Mouse (Mus musculus) heart, adult 2 months (tissue): ENCODE measurements around the gene Scgb3a1. TPM values are rescaled to one million over a fixed set of nuclear protein-coding genes. Genes with fewer than 3 reads are reported as not detected.

Experiments
- DNase-seq, 2 experiments: peaks; one replicate each; pipeline ENCODE4 v3.0.0; 2021
- H3K27ac ChIP-seq: fragments of 200-600 bp; 2 replicates; pipeline ENCODE4 v1.8.1; 2022
- H3K27me3 ChIP-seq: fragments of 200-500 bp; 2 replicates; pipeline ENCODE4 v1.6.1; 2012; ENCODE audit warnings: mild to moderate bottlenecking, low read length, inconsistent platforms, mixed read lengths; ENCODE audit not compliant: control insufficient read depth, insufficient read depth
- H3K36me3 ChIP-seq: fragments of 200-500 bp; 2 replicates; pipeline ENCODE4 v1.6.1; 2012; ENCODE audit warnings: low read length, inconsistent platforms; ENCODE audit not compliant: control insufficient read depth, insufficient read depth
- H3K4me1 ChIP-seq: fragments of 200-500 bp; 2 replicates; pipeline ENCODE4 v1.6.1; 2011; ENCODE audit warnings: low read length; ENCODE audit not compliant: control insufficient read depth, insufficient read depth
- H3K4me3 ChIP-seq: fragments of 200-600 bp; 2 replicates; pipeline ENCODE4 v1.8.1; 2022
- H3K79me2 ChIP-seq: fragments of 200-500 bp; replicated peaks from 2 replicates; pipeline ENCODE4 v1.6.1; 2012; ENCODE audit warnings: mild to moderate bottlenecking, inconsistent platforms, low read length, moderate library complexity, mixed read lengths; ENCODE audit not compliant: control insufficient read depth, insufficient read depth
- H3K9ac ChIP-seq: fragments of 200-500 bp; 2 replicates; pipeline ENCODE4 v1.6.1; 2012; ENCODE audit warnings: low read depth, mild to moderate bottlenecking, control low read depth, inconsistent platforms, low read length, mixed read lengths
- CTCF ChIP-seq: fragments of 200-600 bp; IDR thresholded peaks from 2 replicates; pipeline ENCODE4 v1.8.1; 2022; ENCODE audit warnings: antibody characterized with exemption, mild to moderate bottlenecking, moderate library complexity
- EP300 ChIP-seq: fragments of 200-500 bp; IDR thresholded peaks from 2 replicates; pipeline ENCODE4 v1.6.1; 2011; ENCODE audit warnings: low read depth, low read length, control low read depth; ENCODE audit not compliant: insufficient read depth
- POLR2A ChIP-seq: fragments of 200-500 bp; IDR thresholded peaks from 2 replicates; pipeline ENCODE4 v1.6.1; 2011; ENCODE audit warnings: mild to moderate bottlenecking, low read depth, low read length, control low read depth; ENCODE audit not compliant: insufficient read depth
- WGBS: fragments of 180-500 bp; shearing (Covaris S2); methylation state at CpG from one replicate; pipeline ENCODE4 v1.1.7; 2018; 5-methylcytosine and 5-hydroxymethylcytosine counted together
- intact Hi-C: fragments of 180-260 bp; cut with DNase I; formaldehyde crosslinking; loops from one replicate; pipeline ENCODE4 v1.15.1; 2025
- polyA plus RNA-seq: library from polyadenylated mRNA; depleted of rRNA; stranded (reverse); fragments of >200 nt; gene quantifications from 2 replicates; pipeline ENCODE4 v1.2.3, GENCODE M21; 2012
- total RNA-seq, 2 experiments: library from RNA; stranded (reverse); gene quantifications; 2 replicates each; pipeline ENCODE4 v1.2.3; 2021

Gene Scgb3a1
- total and polyA plus RNA-seq, 3 experiments: 0.52 to 709 (median 0.86) TPM

DNA sequence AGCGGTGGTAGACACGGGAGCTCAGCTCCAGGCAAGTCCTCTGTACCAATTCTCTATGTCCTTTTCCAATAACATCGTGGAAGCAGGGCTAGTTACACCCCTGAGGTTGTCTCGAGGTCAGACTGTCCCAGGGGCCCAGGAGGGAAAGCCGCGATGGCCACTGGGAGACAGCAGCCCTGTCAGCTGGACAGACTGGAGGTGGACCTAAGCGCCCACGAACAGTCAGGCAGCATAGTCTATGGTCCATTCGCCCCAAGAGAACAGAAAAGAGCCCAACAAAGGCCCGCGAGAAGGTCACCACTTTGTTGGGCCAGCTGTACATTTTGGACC is 10.4 kb upstream of the Scgb3a1 start:
- WGBS: 20% methylated on average over 11 of the region's 11 CpGs
- no peak overlapping the region for H3K9ac ChIP-seq
- no peaks in the 10 kb centered on the region for H3K36me3 ChIP-seq
- intact Hi-C loops: loop anchor here (2.0 kb wide), 3 partner anchors 60 to 194 kb away; partner anchors contain the start of genes Cnot6 and Mapk9
- no peaks in the 10 kb centered on the region for H3K79me2 ChIP-seq
- DNase-seq: no peak
- H3K4me3 ChIP-seq: peak overlapping the region; percentile 32; the same call in 1 of the 2 replicates
- peaks cover 2% of the 10 kb centered on the region for H3K4me1 ChIP-seq
- H3K27me3 ChIP-seq: no peaks in the 10 kb centered on the region
- TF ChIP-seq POLR2A: no peak
- TF ChIP-seq EP300: no peak
- TF ChIP-seq CTCF: no peak
- H3K27ac ChIP-seq: no peak overlapping the region

- Histone ChIP-seq H3K27ac (no peak overlapping the region), H3K27me3 (no peaks in the 10 kb centered on the region), H3K4me1 (peaks cover 14% of the 10 kb centered on the region), H3K9ac (no peak overlapping the region), H3K4me3 (no peak overlapping the region), H3K36me3 (no peaks in the 10 kb centered on the region), H3K79me2 (no peaks in the 10 kb centered on the region)
- TF ChIP-seq POLR2A: no peak
- DNase-seq: no peak
- WGBS: 94% methylated on average over 5 of the region's 5 CpGs
- intact Hi-C loops: no loop called here
Measured at GRCm38 (mm10) chr11:49654651-49655050, 8.8 kb upstream of the Scgb3a1 start.

DNA sequence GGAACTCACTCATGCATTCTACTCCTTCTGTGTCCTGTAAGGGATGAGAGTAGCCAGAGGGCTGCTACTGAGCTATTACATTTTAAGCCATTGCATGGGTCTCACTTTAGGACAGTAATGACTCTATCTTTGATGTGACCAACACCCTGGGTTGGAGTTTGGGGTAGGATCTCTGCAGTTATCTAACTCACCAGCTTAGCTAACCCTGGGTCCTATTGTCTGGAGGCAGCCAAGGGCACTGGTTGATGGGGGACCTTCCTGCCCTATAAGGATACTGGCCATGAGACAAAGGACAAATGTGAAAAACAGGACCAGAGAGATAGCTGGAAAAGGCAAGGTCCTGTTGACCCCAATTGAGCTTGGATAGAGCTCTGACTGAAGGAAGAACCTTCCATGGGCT is 7.9 kb upstream of the Scgb3a1 start:
- intact Hi-C loops: no loop called here
- Histone ChIP-seq H3K79me2 (no peaks in the 10 kb centered on the region), H3K27me3 (no peaks in the 10 kb centered on the region), H3K9ac (no peak overlapping the region), H3K27ac (no peak overlapping the region), H3K4me1 (peaks cover 14% of the 10 kb centered on the region), H3K4me3 (no peak overlapping the region), H3K36me3 (no peaks in the 10 kb centered on the region)
- no peak for DNase-seq
- TF ChIP-seq POLR2A (no peak), EP300 (no peak), CTCF (no peak)

DNA sequence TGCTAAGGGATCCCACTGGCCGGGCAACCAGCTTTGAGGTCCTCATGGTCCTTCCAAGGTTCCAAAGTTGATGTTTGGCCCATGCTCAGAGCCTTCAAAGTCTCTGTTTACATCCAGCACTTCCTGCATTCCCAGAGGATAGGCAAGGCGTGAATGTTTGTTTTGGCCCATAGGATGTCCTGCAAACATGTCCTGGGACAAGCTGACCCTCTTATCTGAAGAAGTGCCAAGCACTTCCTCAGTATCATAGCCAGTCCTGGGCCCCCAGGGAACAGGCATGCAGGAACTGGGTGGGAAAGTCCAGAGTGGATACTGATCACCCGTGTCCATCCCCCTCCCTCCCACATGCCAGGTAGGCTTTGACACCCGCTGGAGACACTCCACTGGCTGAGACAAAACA is 5.3 kb upstream of the Scgb3a1 start:
- DNase-seq: peak in 1 of 2 experiments; percentile 36

GRCm38 (mm10) chr11:49658791-49659469 is 4.5 kb upstream of the Scgb3a1 start:
- TF ChIP-seq EP300 (0 out of 2 replicates have a peak, but pooled peaks have one; percentile 8), POLR2A (no peak), CTCF (no peak)
- WGBS: 25% methylated on average over 10 of the region's 10 CpGs
- intact Hi-C loops: no loop called here
- H3K4me1 ChIP-seq: peaks cover 13% of the 10 kb centered on the region
- peak in 1 of 2 experiments; percentile 35 for DNase-seq
- H3K9ac ChIP-seq: no peak overlapping the region
- peak overlapping the region; percentile 81 for H3K27ac ChIP-seq
- H3K27me3 ChIP-seq: no peaks in the 10 kb centered on the region
- no peaks in the 10 kb centered on the region for H3K79me2 ChIP-seq
- H3K36me3 ChIP-seq: no peaks in the 10 kb centered on the region
- no peak overlapping the region for H3K4me3 ChIP-seq

More for the DNA sequence above, 5.3 kb upstream of the Scgb3a1 start:
- H3K4me3 ChIP-seq: no peak overlapping the region
- H3K4me1 ChIP-seq: peaks cover 13% of the 10 kb centered on the region
- 42% methylated on average over 4 of the region's 4 CpGs for WGBS
- H3K36me3 ChIP-seq: no peaks in the 10 kb centered on the region
- intact Hi-C loops: no loop called here
- no peaks in the 10 kb centered on the region for H3K79me2 ChIP-seq
- no peaks in the 10 kb centered on the region for H3K27me3 ChIP-seq
- peak overlapping the region; percentile 38; the same call in 1 of the 2 replicates for H3K27ac ChIP-seq
- H3K9ac ChIP-seq: no peak overlapping the region
- TF ChIP-seq EP300 (0 out of 2 replicates have a peak, but pooled peaks have one; percentile 5), CTCF (no peak), POLR2A (no peak)

- no peak overlapping the region for H3K9ac ChIP-seq
- no peak for DNase-seq
- H3K4me1 ChIP-seq: peaks cover 13% of the 10 kb centered on the region
- WGBS: 67% methylated on average over 7 of the region's 7 CpGs
- no peaks in the 10 kb centered on the region for H3K27me3 ChIP-seq
- H3K79me2 ChIP-seq: no peaks in the 10 kb centered on the region
- no peaks in the 10 kb centered on the region for H3K36me3 ChIP-seq
- intact Hi-C loops: no loop called here
- H3K27ac ChIP-seq: peak overlapping the region; percentile 81
- no peak overlapping the region for H3K4me3 ChIP-seq
- no peak for TF ChIP-seq EP300
Measured at GRCm38 (mm10) chr11:49659470-49659799, 4.0 kb upstream of the Scgb3a1 start.
